ENCODE assay signal across 14 mouse cellular contexts in the genomic region with DNA sequence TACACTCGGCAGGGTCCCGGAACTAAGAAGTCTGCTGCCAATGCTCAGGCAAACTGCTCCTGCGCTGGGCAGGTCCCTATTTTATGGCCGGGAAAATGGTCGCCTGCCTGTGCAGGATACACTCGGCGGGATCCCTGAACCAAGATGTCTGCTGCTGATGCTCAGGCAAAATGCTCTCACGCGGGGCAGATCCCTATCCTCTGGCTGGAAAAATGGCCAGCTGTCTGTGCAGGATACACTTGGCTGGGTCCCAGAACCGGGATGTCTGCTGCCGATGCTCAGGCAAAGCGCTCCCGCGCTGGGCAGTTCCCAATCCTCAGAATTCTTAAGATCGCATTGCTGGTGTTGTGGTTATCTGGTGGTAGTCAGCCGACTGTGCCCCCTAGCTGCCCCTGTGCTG. TPM values are rescaled to one million over a fixed set of nuclear protein-coding genes. Genes with fewer than 3 reads are reported as not detected.
DNase-seq lines count a peak whose midpoint lies in the region; ATAC-seq lines count a peak whose summit lies in the region.
"Had no signal": no experiment of that assay in that cellular context is flagged by ENCODE, and none has a peak within 500 bp of the region (broad histone marks: within the 10 kb centered on the region; RNA-seq: fewer than 3 reads in every experiment).

No protein-coding gene starts in this region.

- intact Hi-C loops in heart, postnatal 14 days (cut with DNase I), result no loop called here

- peak overlapping the region; percentile 45 for H3K4me2 ChIP-seq in heart, embryonic 15.5 days
- 0 out of 2 replicates have a peak overlapping the region, but pooled peaks have one; percentile 7 for H3K4me2 ChIP-seq in neural tube, embryonic 12.5 days (replicated peaks)
- H3K4me2 ChIP-seq in neural tube, embryonic 13.5 days, result peak overlapping the region; percentile 29; the same call in 1 of the 2 replicates

- H3K27me3 ChIP-seq in heart, embryonic 15.5 days, result no peaks in the 10 kb centered on the region
- H3K27me3 ChIP-seq in neural tube, embryonic 12.5 days (replicated peaks), result no peaks in the 10 kb centered on the region
- H3K27me3 ChIP-seq in neural tube, embryonic 13.5 days, result no peaks in the 10 kb centered on the region
- H3K27me3 ChIP-seq: CH12.LX had no signal

- peak overlapping the region; percentile 14 for H3K4me3 ChIP-seq in heart, embryonic 15.5 days
- no peak overlapping the region for H3K4me3 ChIP-seq in neural tube, embryonic 12.5 days
- no peak overlapping the region for H3K4me3 ChIP-seq in neural tube, embryonic 13.5 days

- H3K36me3 ChIP-seq in heart, embryonic 15.5 days, result no peaks in the 10 kb centered on the region
- no peaks in the 10 kb centered on the region for H3K36me3 ChIP-seq in neural tube, embryonic 12.5 days
- no peaks in the 10 kb centered on the region for H3K36me3 ChIP-seq in neural tube, embryonic 13.5 days

- no peaks in the 10 kb centered on the region for H3K9me3 ChIP-seq in heart, embryonic 15.5 days (replicated peaks)
- no peaks in the 10 kb centered on the region for H3K9me3 ChIP-seq in neural tube, embryonic 12.5 days
- H3K9me3 ChIP-seq in neural tube, embryonic 13.5 days, result no peaks in the 10 kb centered on the region

- no peak for ATAC-seq in heart, embryonic 15.5 days (replicated peaks; ENCODE audit: insufficient number of reproducible peaks, insufficient read depth, low FRiP score, low read depth)
- ATAC-seq in neural tube, embryonic 12.5 days (ENCODE audit: low FRiP score, low read depth), result no peak
- no peak for ATAC-seq in neural tube, embryonic 13.5 days (ENCODE audit: low read depth)
- ATAC-seq in megakaryocyte-erythroid progenitor cell, adult 5-6 weeks (replicated peaks; ENCODE audit: low FRiP score, low TSS enrichment, poor library complexity, severe bottlenecking), result no peak
- ATAC-seq: inflammation-experienced regulatory T-cells, adult 6 months had no signal

- no peak for DNase-seq in heart, postnatal 14 days
- DNase-seq in neural tube, embryonic 10.5 days (ENCODE audit: extremely low spot score, low spot score), result no peak
- DNase-seq in cerebellum, adult 9-11 months, result peak; percentile 68
- no peak for DNase-seq in thymus, postnatal 14 days
- DNase-seq: adrenal gland, adult 8-10 months; layer of hippocampus, postnatal 36 days had no signal

- no peaks in the 10 kb centered on the region for H3K4me1 ChIP-seq in heart, embryonic 15.5 days (replicated peaks)
- no peaks in the 10 kb centered on the region for H3K4me1 ChIP-seq in neural tube, embryonic 12.5 days
- no peaks in the 10 kb centered on the region for H3K4me1 ChIP-seq in neural tube, embryonic 13.5 days (replicated peaks)

- H3K27ac ChIP-seq in heart, embryonic 15.5 days, result no peak overlapping the region
- no peak overlapping the region for H3K27ac ChIP-seq in neural tube, embryonic 12.5 days
- H3K27ac ChIP-seq in neural tube, embryonic 13.5 days (replicated peaks), result no peak overlapping the region

- WGBS in heart, embryonic 15.5 days, result 44% methylated on average over 16 of the region's 16 CpGs
- 57% methylated on average over 16 of the region's 16 CpGs for WGBS in neural tube, embryonic 12.5 days
- 59% methylated on average over 16 of the region's 16 CpGs for WGBS in neural tube, embryonic 13.5 days

- no peak overlapping the region for H3K9ac ChIP-seq in heart, embryonic 15.5 days
- H3K9ac ChIP-seq in neural tube, embryonic 12.5 days, result no peak overlapping the region
- H3K9ac ChIP-seq in neural tube, embryonic 13.5 days, result no peak overlapping the region

RNA-seq across cellular contexts. Expression of a gene that starts 13.7 kb away (rescaled TPM):
- polyA plus RNA-seq in heart, embryonic 15.5 days (2015; fragmentation: Nextera tagmentation; extraction: Ambion mirVana), result not detected in 2 replicates
- total RNA-seq in heart, postnatal 14 days (2021), result not detected
- not detected in 2 replicates for polyA plus RNA-seq in neural tube, embryonic 12.5 days (2016; fragmentation: Nextera tagmentation; extraction: Ambion mirVana)
- not detected in 2 replicates for polyA plus RNA-seq in neural tube, embryonic 13.5 days (2015; fragmentation: Nextera tagmentation; extraction: Ambion mirVana)
- not detected in 2 replicates for total RNA-seq in megakaryocyte-erythroid progenitor cell, adult 5-6 weeks (2014; fragmentation: Nextera tagmentation)
- not detected in 2 replicates for total RNA-seq in megakaryocyte-erythroid progenitor cell, adult 5-6 weeks (2017)
- total RNA-seq: adrenal gland, adult 8-10 months; CH12.LX; layer of hippocampus, postnatal 36 days had no signal
- polyA plus RNA-seq: embryonic facial prominence, embryonic 11.5 days; lung, embryonic 16.5 days had no signal

RNA-seq across cellular contexts. Expression of a gene that starts 37.1 kb away (rescaled TPM):
- 4.7 and 8.5 TPM in 2 replicates for polyA plus RNA-seq in heart, embryonic 15.5 days (2015; fragmentation: Nextera tagmentation; extraction: Ambion mirVana)
- 1 to 10 TPM; 5.4 to 7.4 TPM for total RNA-seq in heart, postnatal 14 days (2021)
- 4.1 and 5.0 TPM in 2 replicates for polyA plus RNA-seq in neural tube, embryonic 12.5 days (2016; fragmentation: Nextera tagmentation; extraction: Ambion mirVana)
- 1.2 and 3.0 TPM in 2 replicates for polyA plus RNA-seq in neural tube, embryonic 13.5 days (2015; fragmentation: Nextera tagmentation; extraction: Ambion mirVana)
- total RNA-seq in megakaryocyte-erythroid progenitor cell, adult 5-6 weeks (2014; fragmentation: Nextera tagmentation), result 5.0 and 5.9 TPM in 2 replicates
- total RNA-seq in megakaryocyte-erythroid progenitor cell, adult 5-6 weeks (2017), result 5.9 TPM in 1 of 2 replicates, not detected in the other
